Mouse (Mus musculus) ES-Bruce4 (cell line): ENCODE data around the gene Cdh4.

Experiments
- CTCF ChIP-seq: IDR thresholded peaks from one replicate; pipeline ENCODE4 v1.8.1; 2011; ENCODE audit warnings: low read depth, low read length
- EP300 ChIP-seq: IDR thresholded peaks from 2 replicates; pipeline ENCODE4 v1.6.1; 2011; ENCODE audit warnings: low read depth, low read length; ENCODE audit not compliant: insufficient read depth
- POLR2A ChIP-seq: IDR thresholded peaks from one replicate; pipeline ENCODE4 v1.8.1; 2011; ENCODE audit warnings: low read length; ENCODE audit not compliant: insufficient read depth

DNA sequence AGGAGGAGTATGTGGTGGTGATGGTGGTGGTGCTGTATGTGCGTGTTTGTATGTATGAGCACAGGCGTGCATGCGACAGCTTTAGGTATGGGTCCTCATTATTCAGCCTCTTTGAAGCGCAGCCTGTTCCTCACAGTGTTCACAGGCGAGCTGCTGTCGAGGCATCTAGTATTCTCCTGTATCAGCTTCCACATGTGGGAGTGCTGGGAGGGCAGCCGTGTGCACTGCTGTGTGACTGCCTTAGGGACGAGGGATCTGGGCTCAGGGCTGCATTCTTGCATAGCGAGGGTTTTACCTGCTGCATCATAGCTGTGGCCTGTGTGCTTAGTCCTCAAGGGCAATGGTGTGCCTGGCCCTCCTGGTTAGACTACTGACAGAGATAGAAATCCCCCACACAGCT is 158.9 kb downstream of the Cdh4 start:
- TF ChIP-seq POLR2A (no peak), CTCF (no peak), EP300 (no peak)
